28 mouse cellular contexts compared by ENCODE assay signal in the genomic region with DNA sequence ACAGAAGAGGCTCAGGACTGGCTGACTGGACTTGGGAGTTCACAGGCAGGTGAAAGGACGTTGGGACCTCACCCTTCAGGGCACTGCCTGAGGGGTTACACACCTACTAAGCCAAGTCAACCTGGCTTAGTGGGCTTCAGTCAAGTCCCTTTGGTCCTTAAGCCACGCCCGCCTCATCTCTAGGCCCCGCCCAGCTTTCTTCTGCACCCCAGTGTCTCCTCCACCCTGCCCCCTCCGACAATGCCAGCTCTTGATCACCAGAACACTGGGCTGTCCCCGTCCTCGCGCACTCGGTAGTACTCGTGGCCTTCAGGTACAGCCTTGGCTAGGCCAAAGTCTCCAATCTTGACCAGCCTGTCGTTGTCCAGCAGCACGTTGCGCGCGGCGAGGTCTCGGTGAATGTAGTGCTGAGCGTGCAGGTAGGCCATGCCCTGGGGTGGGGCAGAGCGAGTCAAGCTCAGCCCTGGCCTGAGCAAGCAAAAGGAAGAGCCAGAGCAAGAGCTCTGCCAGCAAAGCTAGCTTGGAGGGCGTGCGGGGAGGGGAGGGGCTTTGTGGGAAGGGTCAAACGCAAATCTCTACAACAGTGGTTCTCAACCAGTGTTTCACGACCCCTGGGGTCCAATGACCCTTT. TPM values are rescaled to one million over a fixed set of nuclear protein-coding genes. Genes with fewer than 3 reads are reported as not detected.
DNase-seq lines count a peak whose midpoint lies in the region; ATAC-seq and TF ChIP-seq lines count a peak whose summit lies in the region.
"Had no signal": no experiment of that assay in that cellular context is flagged by ENCODE, and none has a peak within 500 bp of the region (broad histone marks: within the 10 kb centered on the region; RNA-seq: fewer than 3 reads in every experiment).

No protein-coding gene starts in this region.

- H3K27me3 ChIP-seq in hindbrain, embryonic 14.5 days (ENCODE audit: control insufficient read depth, insufficient read depth, low read length): no peaks in the 10 kb centered on the region
- H3K27me3 ChIP-seq in hindbrain, embryonic 13.5 days: no peaks in the 10 kb centered on the region
- H3K27me3 ChIP-seq in testis, adult 2 months (ENCODE audit: control insufficient read depth, insufficient read depth, low read length): no peaks in the 10 kb centered on the region
- H3K27me3 ChIP-seq in liver, embryonic 15.5 days: no peaks in the 10 kb centered on the region
- H3K27me3 ChIP-seq: CH12.LX; embryonic facial prominence, embryonic 12.5 days; heart, embryonic 13.5 days; midbrain, embryonic 13.5 days; neural tube, embryonic 13.5 days; Patski had no signal

- TF ChIP-seq POLR2A in testis, adult 2 months (IDR thresholded peaks at IDR 0.05; ENCODE audit: control insufficient read depth, low read depth, low read length): peak; percentile 12; the same call in 1 of the 2 replicates

- 51% methylated on average over 23 of the region's 23 CpGs for WGBS in hindbrain, embryonic 14.5 days
- 49% methylated on average over 23 of the region's 23 CpGs for WGBS in hindbrain, embryonic 13.5 days
- 66% methylated on average over 23 of the region's 23 CpGs for WGBS in liver, embryonic 15.5 days (ENCODE audit: insufficient replicate concordance)

- no peak overlapping the region for H3K4me3 ChIP-seq in hindbrain, embryonic 14.5 days (replicated peaks; ENCODE audit: low read length)
- H3K4me3 ChIP-seq in hindbrain, embryonic 13.5 days: no peak overlapping the region
- H3K4me3 ChIP-seq in testis, adult 2 months (ENCODE audit: control insufficient read depth, low read depth, low read length): no peak overlapping the region
- no peak overlapping the region for H3K4me3 ChIP-seq in liver, embryonic 15.5 days (replicated peaks)
- H3K4me3 ChIP-seq: embryonic facial prominence, embryonic 12.5 days; heart, embryonic 13.5 days; midbrain, embryonic 13.5 days; neural tube, embryonic 13.5 days had no signal

- H3K4me1 ChIP-seq in hindbrain, embryonic 14.5 days (replicated peaks; ENCODE audit: control insufficient read depth, insufficient read depth, low read length): no peaks in the 10 kb centered on the region
- H3K4me1 ChIP-seq in hindbrain, embryonic 13.5 days (replicated peaks): no peaks in the 10 kb centered on the region
- peaks cover 3% of the 10 kb centered on the region for H3K4me1 ChIP-seq in testis, adult 2 months (ENCODE audit: control insufficient read depth, insufficient read depth, low read length)
- peaks cover 43% of the 10 kb centered on the region for H3K4me1 ChIP-seq in liver, embryonic 15.5 days (replicated peaks)
- H3K4me1 ChIP-seq: embryonic facial prominence, embryonic 12.5 days; heart, embryonic 13.5 days; midbrain, embryonic 13.5 days; neural tube, embryonic 13.5 days had no signal

- no peak overlapping the region for H3K4me2 ChIP-seq in hindbrain, embryonic 14.5 days (replicated peaks)
- H3K4me2 ChIP-seq in hindbrain, embryonic 13.5 days: no peak overlapping the region
- no peak overlapping the region for H3K4me2 ChIP-seq in liver, embryonic 15.5 days
- H3K4me2 ChIP-seq: embryonic facial prominence, embryonic 12.5 days; heart, embryonic 13.5 days; midbrain, embryonic 13.5 days; neural tube, embryonic 13.5 days had no signal

- DNase-seq in hindbrain, embryonic 14.5 days (ENCODE audit: low spot score): no peak
- no peak for DNase-seq in testis, postnatal 14 days (ENCODE audit: low spot score)
- DNase-seq in testis, postnatal 10 days (ENCODE audit: low spot score): peak; percentile 61
- no peak for DNase-seq in cerebellum, adult 11 months
- DNase-seq in lung, postnatal 14 days: no peak
- DNase-seq: adrenal gland, postnatal 36 days; cerebellum, adult 2 months; embryo, embryonic 11 days; gastrocnemius, postnatal 10 days; heart, postnatal 10 days; kidney, adult 2 months; layer of hippocampus, postnatal 36 days; left cerebral cortex, postnatal 4 days; lung, adult 18-20 months; right cerebral cortex, postnatal 4 days had no signal

- TF ChIP-seq CTCF in testis, adult 2 months (IDR thresholded peaks at IDR 0.05; ENCODE audit: control insufficient read depth, insufficient read depth, insufficient replicate concordance, low read depth, low read length): 0 out of 2 replicates have a peak, but pooled peaks have one; percentile 3

- H3K36me3 ChIP-seq in hindbrain, embryonic 14.5 days (replicated peaks; ENCODE audit: control insufficient read depth, insufficient read depth): peaks cover 20% of the 10 kb centered on the region; the same call in 1 of the 2 replicates
- H3K36me3 ChIP-seq in hindbrain, embryonic 13.5 days: peaks cover 46% of the 10 kb centered on the region
- no peaks in the 10 kb centered on the region for H3K36me3 ChIP-seq in testis, adult 2 months (ENCODE audit: control insufficient read depth, insufficient read depth, low read length)
- H3K36me3 ChIP-seq in liver, embryonic 15.5 days (replicated peaks): peaks cover 6% of the 10 kb centered on the region; the same call in 1 of the 2 replicates

- no peak overlapping the region for H3K9ac ChIP-seq in hindbrain, embryonic 14.5 days
- H3K9ac ChIP-seq in hindbrain, embryonic 13.5 days: no peak overlapping the region
- H3K9ac ChIP-seq in liver, embryonic 15.5 days: no peak overlapping the region
- H3K9ac ChIP-seq: embryonic facial prominence, embryonic 12.5 days; heart, embryonic 13.5 days; midbrain, embryonic 13.5 days; neural tube, embryonic 13.5 days had no signal

- ATAC-seq in hindbrain, embryonic 14.5 days (ENCODE audit: low FRiP score): 0 out of 2 replicates have a peak, but pooled peaks have one; percentile 34
- ATAC-seq in hindbrain, embryonic 13.5 days (ENCODE audit: low FRiP score): no peak
- no peak for ATAC-seq in liver, embryonic 15.5 days (ENCODE audit: insufficient read depth)
- ATAC-seq: forebrain, embryonic 14.5 days; lung, postnatal 0 days; midbrain, embryonic 13.5 days; Patski had no signal

- no peak overlapping the region for H3K27ac ChIP-seq in hindbrain, embryonic 14.5 days
- H3K27ac ChIP-seq in hindbrain, embryonic 13.5 days: no peak overlapping the region
- no peak overlapping the region for H3K27ac ChIP-seq in testis, adult 2 months (ENCODE audit: control insufficient read depth, insufficient read depth, low read depth, low read length)
- peak overlapping the region; percentile 89; the same call in 1 of the 2 replicates for H3K27ac ChIP-seq in liver, embryonic 15.5 days (replicated peaks)
- H3K27ac ChIP-seq: embryonic facial prominence, embryonic 12.5 days; heart, embryonic 13.5 days; kidney, postnatal 0 days; macrophage; midbrain, embryonic 13.5 days; neural tube, embryonic 13.5 days had no signal

- no peaks in the 10 kb centered on the region for H3K9me3 ChIP-seq in hindbrain, embryonic 14.5 days (ENCODE audit: control insufficient read depth, low read length)
- no peaks in the 10 kb centered on the region for H3K9me3 ChIP-seq in hindbrain, embryonic 13.5 days
- no peaks in the 10 kb centered on the region for H3K9me3 ChIP-seq in liver, embryonic 15.5 days (replicated peaks)
- H3K9me3 ChIP-seq: embryonic facial prominence, embryonic 12.5 days; heart, embryonic 13.5 days; midbrain, embryonic 13.5 days; neural tube, embryonic 13.5 days had no signal

RNA-seq across cellular contexts. Expression of gene Raver1, which starts 15.9 kb away (rescaled TPM):
- 35.2 and 37.6 TPM in 2 replicates for polyA plus RNA-seq in hindbrain, embryonic 14.5 days (2014; fragmentation: Nextera tagmentation; extraction: Ambion mirVana)
- 28.3 and 32.5 TPM in 2 replicates for polyA plus RNA-seq in hindbrain, embryonic 13.5 days (2015; fragmentation: Nextera tagmentation; extraction: Ambion mirVana)
- 71.1 and 78.7 TPM in 2 replicates for polyA plus RNA-seq in testis, adult 2 months (2012; rRNA removed)
- 21.7 and 23.4 TPM in 2 replicates for polyA plus RNA-seq in liver, embryonic 15.5 days (2015; fragmentation: Nextera tagmentation; extraction: Ambion mirVana)

RNA-seq across cellular contexts. Expression of gene Gm38431, which starts 15.9 kb away (rescaled TPM):
- 0.95 and 1.6 TPM in 2 replicates for polyA plus RNA-seq in hindbrain, embryonic 14.5 days (2014; fragmentation: Nextera tagmentation; extraction: Ambion mirVana)
- polyA plus RNA-seq in hindbrain, embryonic 13.5 days (2015; fragmentation: Nextera tagmentation; extraction: Ambion mirVana): 0.92 and 2.8 TPM in 2 replicates
- polyA plus RNA-seq in testis, adult 2 months (2012; rRNA removed): 5.1 and 5.3 TPM in 2 replicates
- polyA plus RNA-seq in liver, embryonic 15.5 days (2015; fragmentation: Nextera tagmentation; extraction: Ambion mirVana): 1.9 and 2.4 TPM in 2 replicates

RNA-seq across cellular contexts. Expression of gene Tyk2, which starts 23.3 kb away (rescaled TPM):
- polyA plus RNA-seq in hindbrain, embryonic 14.5 days (2014; fragmentation: Nextera tagmentation; extraction: Ambion mirVana): 7.3 and 8.4 TPM in 2 replicates
- 12.4 and 12.8 TPM in 2 replicates for polyA plus RNA-seq in hindbrain, embryonic 13.5 days (2015; fragmentation: Nextera tagmentation; extraction: Ambion mirVana)
- polyA plus RNA-seq in testis, adult 2 months (2012; rRNA removed): 11.4 and 12.5 TPM in 2 replicates
- polyA plus RNA-seq in liver, embryonic 15.5 days (2015; fragmentation: Nextera tagmentation; extraction: Ambion mirVana): 7.4 and 8.8 TPM in 2 replicates

RNA-seq across cellular contexts. Expression of gene Fdx1l, which starts 34.3 kb away (rescaled TPM):
- 67.0 and 72.0 TPM in 2 replicates for polyA plus RNA-seq in hindbrain, embryonic 14.5 days (2014; fragmentation: Nextera tagmentation; extraction: Ambion mirVana)
- 57.3 and 63.1 TPM in 2 replicates for polyA plus RNA-seq in hindbrain, embryonic 13.5 days (2015; fragmentation: Nextera tagmentation; extraction: Ambion mirVana)
- 26.1 and 28.7 TPM in 2 replicates for polyA plus RNA-seq in testis, adult 2 months (2012; rRNA removed)
- 29.1 and 31.1 TPM in 2 replicates for polyA plus RNA-seq in liver, embryonic 15.5 days (2015; fragmentation: Nextera tagmentation; extraction: Ambion mirVana)

RNA-seq across cellular contexts. Expression of gene Gm49373, which starts 34.8 kb away (rescaled TPM):
- 1.2 and 2.4 TPM in 2 replicates for polyA plus RNA-seq in hindbrain, embryonic 14.5 days (2014; fragmentation: Nextera tagmentation; extraction: Ambion mirVana)
- polyA plus RNA-seq in hindbrain, embryonic 13.5 days (2015; fragmentation: Nextera tagmentation; extraction: Ambion mirVana): 1.9 and 2.4 TPM in 2 replicates
- polyA plus RNA-seq in testis, adult 2 months (2012; rRNA removed): 0.11 and 0.36 TPM in 2 replicates
- 0.18 and 0.50 TPM in 2 replicates for polyA plus RNA-seq in liver, embryonic 15.5 days (2015; fragmentation: Nextera tagmentation; extraction: Ambion mirVana)
- polyA plus RNA-seq: macrophage had no signal
